Mouse (Mus musculus): ENCODE measurements around the gene Hoxb5. TPM values are rescaled to one million over a fixed set of nuclear protein-coding genes. Genes with fewer than 3 reads are reported as not detected.

The Hoxb5 gene
- total and polyA plus RNA-seq, 2 experiments from 2014 or later = 1.5 TPM; not detected in 1

- Histone ChIP-seq H3K27ac (ENCODE audit: low read depth, low read length) (no peak overlapping the region), H3K4me2 (ENCODE audit: low read depth, low read length, poor library complexity, severe bottlenecking) (peak overlapping the region; percentile 4; the same call in 1 of the 2 replicates), H3K9me3 (ENCODE audit: low read length) (no peaks in the 10 kb centered on the region), H3K27me3 (ENCODE audit: insufficient read depth, low read length) (peaks cover 91% of the 10 kb centered on the region), H3K4me1 (ENCODE audit: insufficient read depth, low read length) (no peaks in the 10 kb centered on the region), H3K36me3 (ENCODE audit: insufficient read depth, low read length) (no peaks in the 10 kb centered on the region), H3K4me3 (ENCODE audit: low read depth, low read length) (no peak overlapping the region), H3K9ac (replicated peaks; ENCODE audit: low read length, poor library complexity, severe bottlenecking) (no peak overlapping the region)
- 1% methylated on average over 27 of the region's 56 CpGs for WGBS
- no peak for DNase-seq (ENCODE audit: low spot score)
- TF ChIP-seq CTCF (IDR thresholded peaks at IDR 0.05) = no peak
- ATAC-seq (ENCODE audit: low FRiP score) = no peak
These were observed 42.2 kb downstream of the Hoxb5 start for GRCm38 (mm10) chr11:96345220-96345892.

GRCm38 (mm10) chr11:96345893-96346806 lies 43.0 kb downstream of the Hoxb5 start:
- Histone ChIP-seq H3K36me3 (ENCODE audit: insufficient read depth, low read length) (no peaks in the 10 kb centered on the region), H3K4me1 (ENCODE audit: insufficient read depth, low read length) (no peaks in the 10 kb centered on the region), H3K27ac (ENCODE audit: low read depth, low read length) (no peak overlapping the region), H3K9me3 (ENCODE audit: low read length) (no peaks in the 10 kb centered on the region), H3K4me2 (ENCODE audit: low read depth, low read length, poor library complexity, severe bottlenecking) (peak overlapping the region; percentile 4; the same call in 1 of the 2 replicates), H3K9ac (replicated peaks; ENCODE audit: low read length, poor library complexity, severe bottlenecking) (no peak overlapping the region), H3K4me3 (ENCODE audit: low read depth, low read length) (no peak overlapping the region), H3K27me3 (ENCODE audit: insufficient read depth, low read length) (peaks cover 94% of the 10 kb centered on the region)
- DNase-seq (ENCODE audit: low spot score) (no peak), ATAC-seq (ENCODE audit: low FRiP score) (no peak)
- no peak for TF ChIP-seq CTCF (IDR thresholded peaks at IDR 0.05)
- 4% methylated on average over 45 of the region's 45 CpGs for WGBS

- no peak for ATAC-seq (ENCODE audit: low FRiP score)
- no peaks in the 10 kb centered on the region for H3K9me3 ChIP-seq (ENCODE audit: low read length)
- no peak for TF ChIP-seq CTCF (IDR thresholded peaks at IDR 0.05)
- 4% methylated on average over 5 of the region's 5 CpGs for WGBS
- H3K27ac ChIP-seq (ENCODE audit: low read depth, low read length) = no peak overlapping the region
- H3K27me3 ChIP-seq (ENCODE audit: insufficient read depth, low read length) = peaks cover 94% of the 10 kb centered on the region
- DNase-seq (ENCODE audit: low spot score) = no peak
- no peak overlapping the region for H3K9ac ChIP-seq (replicated peaks; ENCODE audit: low read length, poor library complexity, severe bottlenecking)
- no peak overlapping the region for H3K4me2 ChIP-seq (ENCODE audit: low read depth, low read length, poor library complexity, severe bottlenecking)
- no peaks in the 10 kb centered on the region for H3K36me3 ChIP-seq (ENCODE audit: insufficient read depth, low read length)
- H3K4me1 ChIP-seq (ENCODE audit: insufficient read depth, low read length) = no peaks in the 10 kb centered on the region
- no peak overlapping the region for H3K4me3 ChIP-seq (ENCODE audit: low read depth, low read length)
These were observed 43.9 kb downstream of the Hoxb5 start for GRCm38 (mm10) chr11:96346916-96347520.

GRCm38 (mm10) chr11:96347717-96348116 lies 44.6 kb downstream of the Hoxb5 start:
- ATAC-seq (ENCODE audit: low FRiP score) = no peak
- H3K4me1 ChIP-seq (ENCODE audit: insufficient read depth, low read length) = no peaks in the 10 kb centered on the region
- no peak for TF ChIP-seq CTCF (IDR thresholded peaks at IDR 0.05)
- whole genome bisulfite sequencing = 6% methylated on average over 4 of the region's 4 CpGs
- DNase-seq (ENCODE audit: low spot score) = no peak
- H3K4me3 ChIP-seq (ENCODE audit: low read depth, low read length) = no peak overlapping the region
- no peaks in the 10 kb centered on the region for H3K36me3 ChIP-seq (ENCODE audit: insufficient read depth, low read length)
- H3K27ac ChIP-seq (ENCODE audit: low read depth, low read length) = no peak overlapping the region
- no peaks in the 10 kb centered on the region for H3K9me3 ChIP-seq (ENCODE audit: low read length)
- H3K4me2 ChIP-seq (ENCODE audit: low read depth, low read length, poor library complexity, severe bottlenecking) = no peak overlapping the region
- no peak overlapping the region for H3K9ac ChIP-seq (replicated peaks; ENCODE audit: low read length, poor library complexity, severe bottlenecking)
- H3K27me3 ChIP-seq (ENCODE audit: insufficient read depth, low read length) = peaks cover 89% of the 10 kb centered on the region

GRCm38 (mm10) chr11:96348141-96348928 lies 45.2 kb downstream of the Hoxb5 start:
- Histone ChIP-seq H3K36me3 (ENCODE audit: insufficient read depth, low read length) (no peaks in the 10 kb centered on the region), H3K4me1 (ENCODE audit: insufficient read depth, low read length) (no peaks in the 10 kb centered on the region), H3K27me3 (ENCODE audit: insufficient read depth, low read length) (peaks cover 87% of the 10 kb centered on the region), H3K4me3 (ENCODE audit: low read depth, low read length) (no peak overlapping the region), H3K9me3 (ENCODE audit: low read length) (no peaks in the 10 kb centered on the region), H3K27ac (ENCODE audit: low read depth, low read length) (no peak overlapping the region), H3K4me2 (ENCODE audit: low read depth, low read length, poor library complexity, severe bottlenecking) (no peak overlapping the region), H3K9ac (replicated peaks; ENCODE audit: low read length, poor library complexity, severe bottlenecking) (no peak overlapping the region)
- TF ChIP-seq CTCF (IDR thresholded peaks at IDR 0.05) = no peak
- DNase-seq (ENCODE audit: low spot score) = no peak
- no peak for ATAC-seq (ENCODE audit: low FRiP score)
- WGBS = 2% methylated on average over 21 of the region's 21 CpGs
